Mouse (Mus musculus) ES-E14 (cell line): ENCODE results near the gene Nxn.

Experiments used
- CHD2 ChIP-seq: IDR thresholded peaks from 2 replicates; pipeline ENCODE4 v1.6.1; 2014; ENCODE audit warnings: mild to moderate bottlenecking, low read depth, low read length, inconsistent platforms
- HCFC1 ChIP-seq: IDR thresholded peaks from 2 replicates; pipeline ENCODE4 v1.6.1; 2012; ENCODE audit warnings: low read length, inconsistent platforms, borderline replicate concordance; ENCODE audit not compliant: insufficient read depth
- MAFK ChIP-seq: IDR thresholded peaks from 2 replicates; pipeline ENCODE4 v1.6.1; 2014; ENCODE audit warnings: mild to moderate bottlenecking, low read depth, low read length, inconsistent platforms; ENCODE audit not compliant: insufficient read depth
- ZC3H11A ChIP-seq: IDR thresholded peaks from 2 replicates; pipeline ENCODE4 v1.6.1; 2012; ENCODE audit warnings: low read depth, mild to moderate bottlenecking, inconsistent platforms, low read length, borderline replicate concordance
- ZNF384 ChIP-seq: IDR thresholded peaks from 2 replicates; pipeline ENCODE4 v1.6.1; 2012; ENCODE audit warnings: low read depth, low read length, inconsistent platforms

GRCm38 (mm10) chr11:76427781-76428180, 28.8 kb upstream of the Nxn start:
- TF ChIP-seq HCFC1, result no peak
- no peak for TF ChIP-seq ZNF384
- no peak for TF ChIP-seq MAFK
- no peak for TF ChIP-seq ZC3H11A
- no peak for TF ChIP-seq CHD2
